ENCODE assay signal across 18 mouse cellular contexts in genomic region chr6:119460391-119460790, GRCm38 (mm10).
"Had no signal": no experiment of that assay in that cellular context is flagged by ENCODE, and none has a peak within 500 bp of the region (broad histone marks: within the 10 kb centered on the region; RNA-seq: fewer than 3 reads in every experiment).

No protein-coding gene starts in this region.

- H3K9me3 ChIP-seq: midbrain, embryonic 12.5 days; neural tube, embryonic 13.5 days; neural tube, embryonic 15.5 days had no signal

- H3K36me3 ChIP-seq: midbrain, embryonic 12.5 days; neural tube, embryonic 13.5 days; neural tube, embryonic 15.5 days had no signal

- H3K27me3 ChIP-seq: midbrain, embryonic 12.5 days; neural tube, embryonic 13.5 days; neural tube, embryonic 15.5 days had no signal

- H3K27ac ChIP-seq: midbrain, embryonic 12.5 days; neural tube, embryonic 13.5 days; neural tube, embryonic 15.5 days had no signal

- H3K9ac ChIP-seq: lung, embryonic 14.5 days; midbrain, embryonic 12.5 days; neural tube, embryonic 13.5 days; neural tube, embryonic 15.5 days had no signal

- H3K4me1 ChIP-seq: neural tube, embryonic 13.5 days had no signal

- H3K4me2 ChIP-seq: lung, embryonic 14.5 days; midbrain, embryonic 12.5 days; neural tube, embryonic 13.5 days; neural tube, embryonic 15.5 days had no signal

- H3K4me3 ChIP-seq: midbrain, embryonic 12.5 days; myocyte; neural tube, embryonic 13.5 days; neural tube, embryonic 15.5 days had no signal

- ATAC-seq: midbrain, embryonic 16.5 days had no signal

- DNase-seq: lung, adult 18-20 months; lung, embryonic 14.5 days; lung, postnatal 10 days; lung, postnatal 4 days; midbrain, embryonic 14.5 days; retina, postnatal 1 day; right cerebral cortex, adult 18-20 months; right cerebral cortex, postnatal 25 days; right cerebral cortex, postnatal 4 days; spleen, adult 18-20 months; thymus, adult 18-20 months; thymus, postnatal 14 days; thymus, postnatal 36 days had no signal
